ENCODE assay signal across 7 mouse cellular contexts in genomic region chr16:33250651-33251120, GRCm38 (mm10). TPM values are rescaled to one million over a fixed set of nuclear protein-coding genes. Genes with fewer than 3 reads are reported as not detected.
DNase-seq lines count a peak whose midpoint lies in the region; ATAC-seq and TF ChIP-seq lines count a peak whose summit lies in the region.

No protein-coding gene starts in this region.

- H3K4me3 ChIP-seq in ES-E14 (ENCODE audit: insufficient read depth in 1 of 2, low read depth in 1 of 2, low read length in 2 of 2, poor library complexity in 1 of 2, severe bottlenecking in 1 of 2) = peak overlapping the region; percentile 91 to 96
- H3K4me3 ChIP-seq in forebrain, embryonic 13.5 days = peak overlapping the region; percentile 97
- peak overlapping the region; percentile 96 for H3K4me3 ChIP-seq in intestine, embryonic 14.5 days (ENCODE audit: low read depth, low read length)
- peak overlapping the region; percentile 92 for H3K4me3 ChIP-seq in lung, postnatal 0 days (ENCODE audit: low read depth, low read length)

- no peaks in the 10 kb centered on the region for H3K27me3 ChIP-seq in forebrain, embryonic 13.5 days
- H3K27me3 ChIP-seq in intestine, embryonic 14.5 days (replicated peaks; ENCODE audit: control insufficient read depth, insufficient read depth, low read length) = no peaks in the 10 kb centered on the region
- no peaks in the 10 kb centered on the region for H3K27me3 ChIP-seq in lung, postnatal 0 days (replicated peaks; ENCODE audit: insufficient read depth, low read length)

- DNase-seq in CD4-positive, CD25-positive, alpha-beta regulatory T cell, adult 2 months (ENCODE audit: low read depth, low spot score) = peak; percentile 56
- peak; percentile 17 for DNase-seq in ES-E14 (ENCODE audit: low read depth, low spot score)
- peak; percentile 59 for DNase-seq in intestine, embryonic 14.5 days (ENCODE audit: low spot score)
- DNase-seq in lung, postnatal 0 days (ENCODE audit: low spot score) = peak; percentile 85
- no peak for DNase-seq in retina, embryonic 14.5 days (ENCODE audit: low spot score)
- DNase-seq in thymus, postnatal 25 days = no peak

- peak; percentile 79 for TF ChIP-seq EP300 in lung, postnatal 0 days (IDR thresholded peaks at IDR 0.05)

- peak overlapping the region; percentile 76 for H3K4me2 ChIP-seq in forebrain, embryonic 13.5 days
- peak overlapping the region; percentile 77 for H3K4me2 ChIP-seq in intestine, embryonic 14.5 days (ENCODE audit: low read length)
- peak overlapping the region; percentile 67 for H3K4me2 ChIP-seq in lung, postnatal 0 days (replicated peaks; ENCODE audit: low read depth, low read length)

- no peaks in the 10 kb centered on the region for H3K9me3 ChIP-seq in ES-E14 (ENCODE audit: control insufficient read depth, insufficient read depth, low read depth, low read length)
- H3K9me3 ChIP-seq in forebrain, embryonic 13.5 days (replicated peaks) = no peaks in the 10 kb centered on the region
- H3K9me3 ChIP-seq in intestine, embryonic 14.5 days (ENCODE audit: control insufficient read depth, low read length) = no peaks in the 10 kb centered on the region
- H3K9me3 ChIP-seq in lung, postnatal 0 days (ENCODE audit: low read length) = no peaks in the 10 kb centered on the region

- peak overlapping the region; percentile 35; the same call in 1 of the 2 replicates for H3K9ac ChIP-seq in ES-E14 (ENCODE audit: insufficient read depth, low read depth, low read length, poor library complexity, severe bottlenecking)
- peak overlapping the region; percentile 95 for H3K9ac ChIP-seq in forebrain, embryonic 13.5 days
- peak overlapping the region; percentile 93 for H3K9ac ChIP-seq in intestine, embryonic 14.5 days (ENCODE audit: low read length)
- H3K9ac ChIP-seq in lung, postnatal 0 days (replicated peaks; ENCODE audit: low read depth) = peak overlapping the region; percentile 90

- H3K27ac ChIP-seq in ES-E14 (ENCODE audit: insufficient read depth, low read depth, low read length, poor library complexity, severe bottlenecking) = no peak overlapping the region
- H3K27ac ChIP-seq in forebrain, embryonic 13.5 days = no peak overlapping the region
- peak overlapping the region; percentile 86 for H3K27ac ChIP-seq in intestine, embryonic 14.5 days (ENCODE audit: low read depth)
- H3K27ac ChIP-seq in lung, postnatal 0 days (ENCODE audit: low read length) = peak overlapping the region; percentile 96

- in situ Hi-C loops in ES-E14 (cut with MboI; ENCODE audit: low sequenced_read_pairs in 2 of 2, unreplicated experiment in 2 of 2) = no loop called here

- TF ChIP-seq CTCF in lung, postnatal 0 days (IDR thresholded peaks at IDR 0.05) = no peak

- ATAC-seq in forebrain, embryonic 13.5 days = no peak
- peak; percentile 17 for ATAC-seq in intestine, embryonic 14.5 days (replicated peaks; ENCODE audit: low FRiP score, low TSS enrichment, low read depth)
- ATAC-seq in lung, postnatal 0 days = peak; percentile 40

- H3K36me3 ChIP-seq in ES-E14 (ENCODE audit: control insufficient read depth, insufficient read depth, low read length, poor library complexity, severe bottlenecking) = peaks cover 3% of the 10 kb centered on the region; the same call in 1 of the 2 replicates
- no peaks in the 10 kb centered on the region; the same call in 1 of the 2 replicates for H3K36me3 ChIP-seq in forebrain, embryonic 13.5 days (ENCODE audit: poor library complexity, severe bottlenecking)
- no peaks in the 10 kb centered on the region for H3K36me3 ChIP-seq in intestine, embryonic 14.5 days (ENCODE audit: control insufficient read depth, insufficient read depth, low read length)
- H3K36me3 ChIP-seq in lung, postnatal 0 days (ENCODE audit: insufficient read depth, low read length) = no peaks in the 10 kb centered on the region

- H3K4me1 ChIP-seq in ES-E14 (ENCODE audit: control insufficient read depth in 2 of 2, insufficient read depth in 2 of 2, low read length in 2 of 2, poor library complexity in 1 of 2) = peaks cover 0 to 6% of the 10 kb centered on the region in 2 experiments; a peak in 1 of 4 replicates
- peaks cover 18% of the 10 kb centered on the region for H3K4me1 ChIP-seq in forebrain, embryonic 13.5 days
- peaks cover 9% of the 10 kb centered on the region for H3K4me1 ChIP-seq in intestine, embryonic 14.5 days (replicated peaks; ENCODE audit: control insufficient read depth, insufficient read depth, low read length)
- H3K4me1 ChIP-seq in lung, postnatal 0 days (ENCODE audit: insufficient read depth, low read depth, low read length) = peaks cover 6% of the 10 kb centered on the region; the same call in 1 of the 2 replicates

- WGBS in forebrain, embryonic 13.5 days = 27% methylated on average over 9 of the region's 9 CpGs
- WGBS in intestine, embryonic 14.5 days = 16% methylated on average over 9 of the region's 9 CpGs
- 3% methylated on average over 9 of the region's 9 CpGs for WGBS in lung, postnatal 0 days

TF ChIP-seq in ES-E14, 5 proteins besides CTCF, POLR2A, EP300 and RAD21:
- TF ChIP-seq ZC3H11A (IDR thresholded peaks at IDR 0.05; ENCODE audit: borderline replicate concordance, low read depth, low read length) (no peak), MAFK (IDR thresholded peaks at IDR 0.05; ENCODE audit: insufficient read depth, low read depth, low read length) (no peak), ZNF384 (IDR thresholded peaks at IDR 0.05; ENCODE audit: low read depth, low read length) (no peak), HCFC1 (IDR thresholded peaks at IDR 0.05; ENCODE audit: borderline replicate concordance, insufficient read depth, low read length) (no peak), CHD2 (IDR thresholded peaks at IDR 0.05; ENCODE audit: low read depth, low read length) (no peak)
TF ChIP-seq in ES-E14: peak in this region for 0.

RNA-seq across cellular contexts. Expression of gene Snx4, which starts 0.6 kb away (rescaled TPM):
- total RNA-seq in ES-E14 (2012; rRNA removed) = 43.1 and 54.9 TPM in 2 replicates
- 67.7 and 73.8 TPM in 2 replicates for polyA plus RNA-seq in forebrain, embryonic 13.5 days (2015; fragmentation: Nextera tagmentation; extraction: Ambion mirVana)
- polyA plus RNA-seq in intestine, embryonic 14.5 days (2014; fragmentation: Nextera tagmentation; extraction: Ambion mirVana) = 78.4 and 89.5 TPM in 2 replicates
- polyA plus RNA-seq in lung, postnatal 0 days (2015; fragmentation: Nextera tagmentation; extraction: Ambion mirVana) = 121 and 135 TPM in 2 replicates

Comparison
In these comparisons a context has a peak if more than half of its experiments do, and no peak if none do; other contexts are left out.
1. DNase-seq: peak in CD4-positive, CD25-positive, alpha-beta regulatory T cell, adult 2 months (single experiment), ES-E14 (single experiment), intestine, embryonic 14.5 days (single experiment) and lung, postnatal 0 days (single experiment); none in retina, embryonic 14.5 days (single experiment) and thymus, postnatal 25 days (single experiment).
2. H3K27ac ChIP-seq: peak in intestine, embryonic 14.5 days (single experiment) and lung, postnatal 0 days (single experiment); none in ES-E14 (single experiment) and forebrain, embryonic 13.5 days (single experiment).
3. H3K9ac ChIP-seq: peak in every context shown above with its lines; median percentile 95 in forebrain, embryonic 13.5 days; 93 in intestine, embryonic 14.5 days; 90 in lung, postnatal 0 days; 35 in ES-E14.
4. Peak in every context shown above with its lines, with median percentiles within 50 percentile points of each other: H3K4me3 ChIP-seq and H3K4me2 ChIP-seq.